Mouse (Mus musculus) embryonic fibroblast, embryonic 13.5 days (primary cell): Measurements from ENCODE around the gene Mrpl40. TPM values are rescaled to one million over a fixed set of nuclear protein-coding genes. Genes with fewer than 3 reads are reported as not detected.
"Not testable (repeated sequence)": the region's sequence is repeated elsewhere in the genome, so short reads cannot be mapped to it uniquely, and the experiment has no call there.

Source experiments
- H3K27ac ChIP-seq: 2 replicates; pipeline ENCODE4 v1.5.1; 2012; ENCODE audit warnings: low read length, control low read depth, inconsistent platforms; ENCODE audit not compliant: insufficient read depth
- H3K4me1 ChIP-seq: 2 replicates; pipeline ENCODE4 v1.6.1; 2011; ENCODE audit warnings: low read length; ENCODE audit not compliant: control insufficient read depth, insufficient read depth
- H3K4me3 ChIP-seq: 2 replicates; pipeline ENCODE4 v1.5.1; 2011; ENCODE audit warnings: mild to moderate bottlenecking, control low read depth, low read length; ENCODE audit not compliant: insufficient read depth
- CTCF ChIP-seq: IDR thresholded peaks from 2 replicates; pipeline ENCODE4 v1.5.1; 2011; ENCODE audit warnings: mild to moderate bottlenecking, control low read depth, low read length, moderate library complexity, borderline replicate concordance; ENCODE audit not compliant: insufficient read depth
- POLR2A ChIP-seq: IDR thresholded peaks from 2 replicates; pipeline ENCODE4 v1.6.1; 2011; ENCODE audit warnings: low read depth, mild to moderate bottlenecking, control low read depth, low read length, moderate library complexity
- polyA plus RNA-seq: library from polyadenylated mRNA; stranded (reverse); fragments of >200 nt; gene quantifications from 2 replicates; pipeline ENCODE4 v1.2.4, GENCODE M21; 2011; ENCODE audit warnings: low read depth; ENCODE audit not compliant: missing spikeins, insufficient read length

Mrpl40 gene
- polyA plus RNA-seq, 1 experiment, result 43.7 TPM

DNA sequence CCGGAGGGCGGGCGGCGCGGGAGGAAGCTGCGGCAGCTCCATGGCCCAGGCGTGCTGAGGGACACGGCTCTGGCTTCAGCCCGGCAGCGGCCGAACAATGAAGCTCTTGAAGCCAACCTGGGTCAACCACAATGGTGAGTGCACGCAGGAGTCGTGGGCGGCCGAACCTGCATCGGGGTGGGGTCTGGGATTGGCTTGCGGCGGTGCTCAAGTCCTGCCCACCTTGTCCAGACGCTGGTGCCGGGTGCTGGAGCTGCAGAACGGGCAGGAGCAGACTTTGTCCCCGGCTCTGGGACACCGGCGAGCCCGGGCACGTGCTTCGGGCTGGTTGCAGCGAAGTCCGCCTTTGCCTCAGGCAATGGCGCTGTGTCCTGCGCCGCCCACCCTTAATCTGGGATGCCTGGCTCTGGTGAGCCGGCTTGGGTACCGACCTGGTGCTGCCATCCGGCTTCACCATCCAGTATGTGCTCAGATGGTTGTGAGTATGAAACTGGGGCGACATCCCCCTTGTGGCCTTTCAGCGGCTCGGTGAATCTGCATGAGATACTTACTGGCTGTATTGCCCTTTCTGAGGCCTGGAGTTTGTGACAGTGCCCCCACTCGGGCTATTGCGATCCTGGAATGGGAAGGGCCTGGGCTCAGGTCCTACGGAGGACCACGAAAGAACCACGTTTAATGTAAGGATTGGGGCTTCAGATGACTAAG is 876 bp upstream of the Mrpl40 start:
- Histone ChIP-seq H3K4me3 (peak overlapping the region; percentile 78), H3K4me1 (0 out of 2 replicates have a peak, but pooled peaks cover 2% of the 10 kb centered on the region), H3K27ac (peak overlapping the region; percentile 67)
- TF ChIP-seq CTCF (peak; percentile 12; the same call in 1 of the 2 replicates), POLR2A (no peak)

DNA sequence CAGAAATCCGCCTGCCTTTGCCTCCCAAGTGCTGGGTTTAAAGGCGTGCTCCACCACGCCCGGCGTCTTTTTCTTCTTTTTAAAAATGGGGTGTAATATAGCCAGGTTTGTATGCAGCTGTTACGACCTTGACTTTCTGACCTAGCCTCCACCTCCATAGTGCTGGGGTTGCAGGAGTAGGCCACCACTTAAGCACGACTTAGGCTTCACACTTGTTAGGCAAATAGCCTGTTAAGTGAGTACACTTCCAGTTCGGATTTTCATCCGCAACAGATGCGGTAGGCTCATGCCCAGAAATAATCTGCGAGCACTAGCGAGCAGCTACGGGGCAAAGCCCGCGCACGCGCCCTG is 596 bp downstream of the Mrpl40 start:
- peak overlapping the region; percentile 79 for H3K4me3 ChIP-seq
- no peak for TF ChIP-seq POLR2A
- no peak for TF ChIP-seq CTCF
- peak overlapping the region; percentile 41 for H3K27ac ChIP-seq
- H3K4me1 ChIP-seq, result 0 out of 2 replicates have a peak, but pooled peaks cover 2% of the 10 kb centered on the region

DNA sequence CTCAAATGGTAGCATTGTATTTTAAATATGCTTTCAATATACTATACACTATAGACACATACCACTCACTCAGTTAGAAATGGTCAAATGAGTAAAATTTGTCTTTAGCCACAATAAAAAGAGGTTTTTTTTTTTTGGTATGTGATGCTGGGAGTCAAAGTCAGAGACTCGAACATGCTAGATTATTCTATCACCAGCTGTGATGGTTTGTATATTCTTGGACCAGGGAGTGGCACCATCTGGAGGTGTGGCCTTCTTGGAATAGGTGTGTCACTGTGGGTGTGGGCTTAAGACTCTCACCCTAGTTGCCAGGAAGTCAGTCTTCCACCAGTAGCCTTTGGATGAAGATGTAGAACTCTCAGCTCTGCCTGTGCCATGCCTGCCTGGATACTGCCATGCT is 6.2 kb downstream of the Mrpl40 start:
- not testable (repeated sequence) for H3K27ac ChIP-seq, H3K4me1 ChIP-seq, H3K4me3 ChIP-seq

DNA sequence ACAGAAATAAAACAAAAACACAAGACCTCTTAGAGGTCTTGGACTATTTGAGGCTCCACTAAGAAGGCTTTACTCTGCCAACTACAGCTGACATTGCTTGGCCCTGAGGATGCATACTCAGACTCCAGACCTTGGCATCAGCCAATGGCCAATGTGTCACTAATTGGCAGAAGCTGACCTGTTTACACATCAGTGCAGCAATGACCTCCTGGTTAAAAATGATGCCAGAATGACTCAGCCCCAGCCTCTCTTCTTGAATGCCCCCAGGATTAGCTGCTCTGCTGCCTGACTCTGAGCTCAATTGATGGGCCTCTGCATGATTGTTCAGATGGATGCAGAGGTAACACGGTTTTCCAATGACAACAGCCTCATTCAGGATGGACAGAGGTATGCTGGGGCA is 16.5 kb downstream of the Mrpl40 start:
- no peak overlapping the region for H3K27ac ChIP-seq
- no peaks in the 10 kb centered on the region for H3K4me1 ChIP-seq
- H3K4me3 ChIP-seq, result no peak overlapping the region
- TF ChIP-seq CTCF, result no peak

DNA sequence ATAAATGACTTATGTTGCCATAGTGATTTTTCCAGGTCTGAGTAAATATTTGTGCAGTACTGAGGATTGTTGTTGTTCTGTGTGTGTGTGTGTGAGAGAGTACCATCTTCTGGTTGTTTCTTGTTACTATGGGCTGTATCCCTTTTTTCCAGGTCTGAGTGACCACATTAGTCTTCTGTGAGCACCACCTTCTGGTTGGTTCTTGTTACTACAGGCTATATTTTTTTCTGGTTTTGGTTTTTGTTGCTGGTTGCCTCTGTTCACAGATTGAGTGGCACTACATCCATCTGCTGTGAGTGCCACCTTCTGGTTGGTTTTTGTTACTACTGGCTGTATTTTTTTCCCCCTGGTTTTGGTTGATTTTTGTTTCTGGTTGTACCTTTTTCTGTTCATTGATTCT is 18.1 kb downstream of the Mrpl40 start:
- H3K4me3 ChIP-seq, result no peak overlapping the region
- TF ChIP-seq POLR2A, result no peak
- TF ChIP-seq CTCF, result no peak
- no peaks in the 10 kb centered on the region for H3K4me1 ChIP-seq
- no peak overlapping the region for H3K27ac ChIP-seq

DNA sequence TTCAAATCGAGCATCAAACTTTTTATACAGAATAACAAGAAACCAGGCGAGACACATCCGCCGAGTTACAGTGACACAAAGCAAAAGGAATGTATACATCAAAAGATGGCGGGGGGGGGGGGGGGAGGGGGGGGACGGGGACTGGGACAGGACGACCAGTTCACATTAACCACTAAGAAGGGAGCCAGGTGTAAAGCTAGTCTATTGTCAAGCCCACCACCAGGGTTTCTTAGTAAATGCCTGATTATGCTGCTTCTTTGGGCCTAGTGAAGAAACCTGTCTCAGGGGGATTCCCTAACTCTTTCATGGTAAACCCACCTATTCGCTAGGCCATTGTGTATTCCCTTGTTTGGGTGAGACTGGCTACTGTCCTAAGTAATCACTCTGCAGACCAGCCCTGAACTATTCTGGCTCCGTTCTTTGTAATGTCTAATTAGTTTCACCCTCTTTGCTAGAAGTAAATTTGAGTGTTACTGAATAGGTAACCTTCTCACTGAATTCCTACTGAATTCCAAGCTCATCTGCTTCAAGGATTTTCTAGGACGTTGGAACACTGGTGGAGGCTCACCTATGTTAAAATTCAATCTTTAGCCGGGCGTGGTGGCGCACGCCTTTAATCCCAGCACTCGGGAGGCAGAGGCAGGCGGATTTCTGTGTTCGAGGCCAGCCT is 27.0 kb downstream of the Mrpl40 start:
- not testable (repeated sequence) for H3K27ac ChIP-seq, H3K4me1 ChIP-seq, H3K4me3 ChIP-seq

DNA sequence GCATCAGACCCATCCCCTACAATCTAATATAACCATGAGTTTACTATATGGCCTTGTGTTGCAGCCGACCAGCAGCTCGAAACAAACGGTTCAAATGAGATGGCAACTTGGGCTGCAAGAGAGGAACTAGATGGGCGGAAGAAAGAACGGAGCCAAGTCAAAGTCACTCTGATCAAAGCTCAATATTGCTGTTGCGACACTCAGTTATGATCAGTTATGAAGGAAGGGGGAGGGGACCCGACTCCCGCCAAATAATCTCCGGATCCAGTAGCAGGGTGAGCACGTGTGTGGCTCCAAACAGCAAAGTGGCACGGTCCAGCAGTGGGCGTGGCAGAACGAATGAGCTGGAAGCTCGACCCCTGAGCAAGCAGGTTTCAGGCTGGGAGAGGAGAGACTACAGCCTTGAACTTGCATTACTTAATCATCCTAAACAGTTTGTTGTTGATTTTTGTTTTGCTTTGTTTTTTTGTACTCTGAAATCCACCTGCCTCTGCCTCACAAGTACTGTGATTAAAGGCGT is 30.3 kb downstream of the Mrpl40 start:
- Histone ChIP-seq H3K4me3 (no peak overlapping the region), H3K27ac (no peak overlapping the region), H3K4me1 (no peaks in the 10 kb centered on the region)
- no peak for TF ChIP-seq CTCF
- no peak for TF ChIP-seq POLR2A

DNA sequence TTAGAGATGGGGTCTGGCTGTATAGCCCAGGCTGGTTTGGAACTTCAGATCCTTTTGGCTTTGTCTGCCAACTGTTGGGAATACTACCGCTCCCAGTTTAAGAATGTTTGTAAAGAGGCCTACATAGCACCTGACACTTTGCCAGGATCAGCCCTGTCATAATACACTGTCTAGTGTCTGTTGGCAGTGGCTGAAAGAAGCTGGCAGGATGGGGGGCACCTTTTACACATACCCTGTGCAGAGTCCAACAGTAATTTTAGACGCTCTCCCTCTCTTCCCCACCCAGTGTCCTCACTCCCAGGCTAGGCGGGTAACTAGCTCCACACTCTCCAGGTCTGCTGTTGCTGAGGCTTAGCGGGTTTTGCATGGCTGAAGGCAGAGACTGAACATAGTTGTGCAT is 38.3 kb downstream of the Mrpl40 start:
- H3K4me3 ChIP-seq, result no peak overlapping the region
- TF ChIP-seq POLR2A (no peak), CTCF (no peak)
- no peak overlapping the region for H3K27ac ChIP-seq
- peaks cover 2% of the 10 kb centered on the region; the same call in 1 of the 2 replicates for H3K4me1 ChIP-seq

DNA sequence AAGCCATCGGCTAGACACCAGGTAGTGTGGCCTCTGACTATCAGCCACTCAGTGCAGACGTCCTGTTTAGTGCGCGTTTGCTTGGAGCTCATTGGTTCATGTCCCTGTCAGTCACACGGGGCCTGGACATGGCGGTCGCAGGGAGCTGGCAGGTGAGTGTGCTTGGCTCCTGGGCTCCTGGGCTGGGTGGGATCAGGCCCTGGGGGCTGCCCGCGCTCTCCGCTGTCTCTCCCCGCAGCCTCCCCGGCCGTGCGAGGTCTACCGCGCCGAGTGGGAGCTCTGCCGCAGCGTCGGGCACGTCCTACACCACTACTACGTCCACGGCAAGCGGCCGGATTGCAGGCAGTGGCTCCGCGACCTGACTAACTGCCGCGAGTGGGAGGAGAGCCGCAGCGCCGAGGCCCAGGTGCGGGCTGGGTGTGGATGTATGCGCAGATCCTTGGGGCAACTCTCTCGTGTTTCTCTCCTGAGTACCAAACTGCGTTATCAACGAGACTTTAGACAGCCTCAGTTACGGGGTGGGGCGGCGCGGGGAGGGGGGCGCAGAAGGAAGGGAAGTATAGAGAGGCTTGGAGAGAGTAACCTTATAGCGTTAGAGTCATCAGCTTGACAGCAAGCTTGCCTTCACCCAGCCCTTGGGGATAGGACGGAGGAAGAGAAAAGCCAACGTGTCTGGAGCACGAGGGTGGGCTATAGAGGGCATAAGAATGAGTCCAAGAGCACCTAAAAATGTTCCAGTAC is 40.0 kb downstream of the Mrpl40 start, which contains the start of the genes 2510002D24Rik and Gm28539:
2510002D24Rik (plus strand) TSS at position 111 of the 741 bp plus-strand sequence.
Gm28539 (plus strand) TSS at position 117 of the 741 bp plus-strand sequence.
- H3K4me3 ChIP-seq, result peak within 1 kb of the TSS; percentile 72
- H3K4me1 ChIP-seq, result peaks cover 2% of the 10 kb centered on the region; the same call in 1 of the 2 replicates
- no peak for TF ChIP-seq CTCF
- TF ChIP-seq POLR2A, result peak; percentile 82
- no peak within 1 kb of the TSS for H3K27ac ChIP-seq

DNA sequence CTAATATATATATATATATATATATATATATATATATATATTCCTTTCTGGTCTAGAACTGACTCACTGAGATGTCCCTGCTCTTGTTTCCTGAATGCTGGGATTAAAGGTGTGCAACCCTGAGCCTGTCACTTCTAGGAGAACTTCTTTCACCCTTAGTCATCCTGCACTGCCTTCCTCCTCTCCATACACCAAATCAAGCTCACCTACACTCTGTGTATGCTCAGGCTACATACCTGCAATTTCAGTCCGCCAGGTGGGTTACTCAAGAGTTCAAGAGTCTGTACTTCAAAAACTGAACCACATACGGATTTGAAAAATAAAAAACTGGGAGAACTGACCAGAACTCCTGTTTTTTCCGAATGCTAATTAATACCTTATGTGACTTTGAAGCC is 40.6 kb downstream of the Mrpl40 start:
- TF ChIP-seq POLR2A, result no peak
- no peak for TF ChIP-seq CTCF
- Histone ChIP-seq H3K4me3 (no peak overlapping the region), H3K27ac (no peak overlapping the region), H3K4me1 (peaks cover 2% of the 10 kb centered on the region; the same call in 1 of the 2 replicates)

DNA sequence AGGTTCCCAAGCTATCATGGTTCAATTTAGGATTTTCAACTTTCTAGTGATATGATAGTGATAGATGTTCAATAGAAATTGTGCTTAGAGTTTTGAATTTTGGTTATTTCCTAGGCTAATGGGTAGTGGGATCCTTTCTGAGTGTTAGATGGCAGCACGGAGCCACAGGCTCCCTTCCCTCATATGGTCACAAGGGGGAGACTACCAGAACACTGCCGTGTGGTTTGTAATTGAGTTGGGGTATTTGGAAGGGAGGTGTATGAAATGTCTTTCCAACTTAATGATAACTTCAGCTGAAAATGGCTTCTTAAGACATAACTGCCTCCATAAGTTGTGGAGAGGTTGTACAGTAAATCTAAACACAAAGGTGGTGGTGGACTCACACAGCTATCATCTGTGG is 43.2 kb downstream of the Mrpl40 start:
- Histone ChIP-seq H3K4me1 (peaks cover 2% of the 10 kb centered on the region; the same call in 1 of the 2 replicates), H3K27ac (no peak overlapping the region), H3K4me3 (no peak overlapping the region)
- no peak for TF ChIP-seq POLR2A
